Mouse (Mus musculus): ENCODE measurements around the gene Nuak2. TPM values are rescaled to one million over a fixed set of nuclear protein-coding genes. Genes with fewer than 3 reads are reported as not detected.
A peak's percentile ranks its signal among the peaks of the same experiment; 100 is the strongest.

Gene Nuak2
- polyA plus RNA-seq, 1 experiment from 2014 or later = 2.3 TPM

DNA sequence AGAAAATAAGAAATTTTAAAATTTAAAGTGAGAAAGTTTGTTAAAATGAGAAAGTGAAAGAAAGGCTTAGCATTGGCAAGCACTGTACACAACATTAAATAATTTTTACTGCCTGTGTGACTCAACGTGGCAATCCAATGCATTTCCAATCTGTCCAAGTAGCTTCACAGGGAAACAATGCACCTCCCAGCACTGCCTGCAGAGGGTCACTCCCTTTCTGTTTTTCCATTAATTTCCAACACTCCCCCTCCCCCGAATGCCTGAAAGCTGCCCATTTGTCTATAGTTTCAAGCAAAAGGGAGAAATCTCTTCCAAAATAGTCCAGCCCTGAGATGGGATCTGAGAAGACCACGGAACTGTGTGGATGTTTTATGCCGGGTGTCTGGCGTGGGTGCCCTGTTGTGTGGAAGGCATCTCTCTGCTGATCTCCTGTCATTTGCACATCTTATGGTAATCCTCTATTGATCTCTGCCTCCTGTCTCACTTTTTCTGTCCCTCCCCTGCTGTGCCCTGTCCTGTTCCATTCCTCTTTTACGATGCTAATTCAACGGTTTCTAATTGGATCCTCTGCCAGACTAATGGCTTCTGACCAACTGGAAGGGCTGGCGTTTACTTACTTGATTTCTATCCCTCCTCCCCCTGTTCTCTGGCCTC lies 34.3 kb upstream of the Nuak2 start:
- Histone ChIP-seq H3K4me1 (ENCODE audit: control insufficient read depth, insufficient read depth, low read length) (no peaks in the 10 kb centered on the region), H3K9ac (ENCODE audit: low read depth, low read length) (no peak overlapping the region), H3K9me3 (ENCODE audit: control insufficient read depth, low read length) (no peaks in the 10 kb centered on the region), H3K4me3 (ENCODE audit: low read length) (no peak overlapping the region), H3K4me2 (replicated peaks; ENCODE audit: low read depth, low read length) (no peak overlapping the region; the same call in 1 of the 2 replicates), H3K36me3 (ENCODE audit: control insufficient read depth, insufficient read depth, low read length) (no peaks in the 10 kb centered on the region), H3K27ac (ENCODE audit: low read depth, low read length) (no peak overlapping the region), H3K27me3 (ENCODE audit: control insufficient read depth, insufficient read depth, low read length) (no peaks in the 10 kb centered on the region)
- 10% methylated on average over 8 of the region's 8 CpGs for WGBS
- ATAC-seq (ENCODE audit: low FRiP score, low TSS enrichment) = no peak

DNA sequence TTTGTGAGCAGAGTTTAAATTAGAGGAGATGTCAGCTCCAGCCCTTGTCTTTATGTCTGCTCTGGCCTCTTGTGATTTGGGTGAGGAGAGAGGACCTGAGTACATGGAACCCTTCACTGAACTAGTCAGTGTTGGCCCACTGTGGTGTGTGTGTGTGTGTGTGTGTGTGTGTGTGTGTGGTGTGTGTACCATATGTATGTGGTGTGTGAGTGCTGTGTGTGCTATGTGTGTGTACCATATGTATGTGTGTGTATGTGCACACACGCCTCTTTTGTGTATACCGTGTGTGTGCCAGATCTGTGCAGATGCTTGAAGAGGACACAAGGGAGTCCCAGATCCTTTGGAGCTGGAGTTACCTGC lies 33.8 kb upstream of the Nuak2 start:
- no peak for ATAC-seq (ENCODE audit: low FRiP score, low TSS enrichment)
- Histone ChIP-seq H3K4me2 (replicated peaks; ENCODE audit: low read depth, low read length) (no peak overlapping the region), H3K9ac (ENCODE audit: low read depth, low read length) (no peak overlapping the region), H3K27ac (ENCODE audit: low read depth, low read length) (no peak overlapping the region), H3K36me3 (ENCODE audit: control insufficient read depth, insufficient read depth, low read length) (no peaks in the 10 kb centered on the region), H3K9me3 (ENCODE audit: control insufficient read depth, low read length) (no peaks in the 10 kb centered on the region), H3K27me3 (ENCODE audit: control insufficient read depth, insufficient read depth, low read length) (no peaks in the 10 kb centered on the region), H3K4me1 (ENCODE audit: control insufficient read depth, insufficient read depth, low read length) (no peaks in the 10 kb centered on the region), H3K4me3 (ENCODE audit: low read length) (no peak overlapping the region)
- WGBS = 95% methylated on average over 2 of the region's 2 CpGs

GRCm38 (mm10) chr1:132283018-132283417 lies 32.9 kb upstream of the Nuak2 start:
- Histone ChIP-seq H3K9ac (ENCODE audit: low read depth, low read length) (no peak overlapping the region), H3K9me3 (ENCODE audit: control insufficient read depth, low read length) (no peaks in the 10 kb centered on the region), H3K4me1 (ENCODE audit: control insufficient read depth, insufficient read depth, low read length) (peaks cover 6% of the 10 kb centered on the region; the same call in 1 of the 2 replicates), H3K36me3 (ENCODE audit: control insufficient read depth, insufficient read depth, low read length) (no peaks in the 10 kb centered on the region), H3K27ac (ENCODE audit: low read depth, low read length) (no peak overlapping the region), H3K4me3 (ENCODE audit: low read length) (no peak overlapping the region), H3K4me2 (replicated peaks; ENCODE audit: low read depth, low read length) (no peak overlapping the region), H3K27me3 (ENCODE audit: control insufficient read depth, insufficient read depth, low read length) (no peaks in the 10 kb centered on the region)
- no peak for ATAC-seq (ENCODE audit: low FRiP score, low TSS enrichment)
- WGBS = 77% methylated on average over 13 of the region's 13 CpGs

- Histone ChIP-seq H3K4me1 (ENCODE audit: control insufficient read depth, insufficient read depth, low read length) (peaks cover 14% of the 10 kb centered on the region; the same call in 1 of the 2 replicates), H3K36me3 (ENCODE audit: control insufficient read depth, insufficient read depth, low read length) (no peaks in the 10 kb centered on the region), H3K4me2 (replicated peaks; ENCODE audit: low read depth, low read length) (no peak overlapping the region), H3K4me3 (ENCODE audit: low read length) (no peak overlapping the region), H3K9ac (ENCODE audit: low read depth, low read length) (no peak overlapping the region), H3K9me3 (ENCODE audit: control insufficient read depth, low read length) (no peaks in the 10 kb centered on the region), H3K27ac (ENCODE audit: low read depth, low read length) (no peak overlapping the region), H3K27me3 (ENCODE audit: control insufficient read depth, insufficient read depth, low read length) (no peaks in the 10 kb centered on the region)
- WGBS = 82% methylated on average over 1 of the region's 1 CpGs
- ATAC-seq (ENCODE audit: low FRiP score, low TSS enrichment) = no peak
Measured at GRCm38 (mm10) chr1:132286735-132287134, 29.2 kb upstream of the Nuak2 start.

GRCm38 (mm10) chr1:132287445-132287844 lies 28.5 kb upstream of the Nuak2 start:
- Histone ChIP-seq H3K4me1 (ENCODE audit: control insufficient read depth, insufficient read depth, low read length) (peaks cover 21% of the 10 kb centered on the region), H3K36me3 (ENCODE audit: control insufficient read depth, insufficient read depth, low read length) (no peaks in the 10 kb centered on the region), H3K4me3 (ENCODE audit: low read length) (no peak overlapping the region), H3K9ac (ENCODE audit: low read depth, low read length) (no peak overlapping the region), H3K4me2 (replicated peaks; ENCODE audit: low read depth, low read length) (no peak overlapping the region), H3K27ac (ENCODE audit: low read depth, low read length) (no peak overlapping the region), H3K27me3 (ENCODE audit: control insufficient read depth, insufficient read depth, low read length) (no peaks in the 10 kb centered on the region), H3K9me3 (ENCODE audit: control insufficient read depth, low read length) (no peaks in the 10 kb centered on the region)
- WGBS = 56% methylated on average over 2 of the region's 2 CpGs
- no peak for ATAC-seq (ENCODE audit: low FRiP score, low TSS enrichment)

DNA sequence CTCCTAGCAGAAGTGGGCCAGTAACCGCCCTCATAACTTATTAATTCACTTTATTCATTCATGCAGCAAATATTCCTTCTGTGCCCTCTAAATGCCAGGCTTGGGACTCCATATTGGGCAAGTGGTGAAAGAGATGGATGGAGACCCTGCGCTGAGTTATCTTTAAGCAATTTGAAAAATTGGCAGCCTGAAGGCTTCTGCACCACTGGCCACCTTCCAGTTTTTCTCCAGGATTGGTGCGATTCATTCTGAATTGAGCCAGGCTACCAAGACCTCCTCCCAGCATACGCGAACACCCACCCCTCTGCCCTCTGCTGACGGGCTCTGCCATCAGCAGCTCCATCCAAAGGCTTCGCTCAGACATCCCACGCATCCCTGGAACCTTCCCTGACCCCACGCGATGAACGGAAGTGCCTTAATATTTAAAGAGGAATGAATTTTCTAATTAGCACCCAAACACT lies 27.9 kb upstream of the Nuak2 start:
- H3K27ac ChIP-seq (ENCODE audit: low read depth, low read length) = no peak overlapping the region
- no peak for ATAC-seq (ENCODE audit: low FRiP score, low TSS enrichment)
- 23% methylated on average over 11 of the region's 11 CpGs for WGBS
- peaks cover 26% of the 10 kb centered on the region for H3K4me1 ChIP-seq (ENCODE audit: control insufficient read depth, insufficient read depth, low read length)
- no peaks in the 10 kb centered on the region for H3K27me3 ChIP-seq (ENCODE audit: control insufficient read depth, insufficient read depth, low read length)
- H3K4me3 ChIP-seq (ENCODE audit: low read length) = no peak overlapping the region
- H3K36me3 ChIP-seq (ENCODE audit: control insufficient read depth, insufficient read depth, low read length) = no peaks in the 10 kb centered on the region
- no peak overlapping the region for H3K9ac ChIP-seq (ENCODE audit: low read depth, low read length)
- H3K4me2 ChIP-seq (replicated peaks; ENCODE audit: low read depth, low read length) = no peak overlapping the region
- H3K9me3 ChIP-seq (ENCODE audit: control insufficient read depth, low read length) = no peaks in the 10 kb centered on the region

- Histone ChIP-seq H3K4me1 (ENCODE audit: control insufficient read depth, insufficient read depth, low read length) (peaks cover 28% of the 10 kb centered on the region), H3K27me3 (ENCODE audit: control insufficient read depth, insufficient read depth, low read length) (no peaks in the 10 kb centered on the region), H3K4me2 (replicated peaks; ENCODE audit: low read depth, low read length) (no peak overlapping the region), H3K9me3 (ENCODE audit: control insufficient read depth, low read length) (no peaks in the 10 kb centered on the region), H3K9ac (ENCODE audit: low read depth, low read length) (no peak overlapping the region), H3K27ac (ENCODE audit: low read depth, low read length) (no peak overlapping the region), H3K36me3 (ENCODE audit: control insufficient read depth, insufficient read depth, low read length) (no peaks in the 10 kb centered on the region), H3K4me3 (ENCODE audit: low read length) (no peak overlapping the region)
- WGBS = 54% methylated on average over 6 of the region's 6 CpGs
- ATAC-seq (ENCODE audit: low FRiP score, low TSS enrichment) = no peak
Measured at GRCm38 (mm10) chr1:132289965-132290364, 26.0 kb upstream of the Nuak2 start.

DNA sequence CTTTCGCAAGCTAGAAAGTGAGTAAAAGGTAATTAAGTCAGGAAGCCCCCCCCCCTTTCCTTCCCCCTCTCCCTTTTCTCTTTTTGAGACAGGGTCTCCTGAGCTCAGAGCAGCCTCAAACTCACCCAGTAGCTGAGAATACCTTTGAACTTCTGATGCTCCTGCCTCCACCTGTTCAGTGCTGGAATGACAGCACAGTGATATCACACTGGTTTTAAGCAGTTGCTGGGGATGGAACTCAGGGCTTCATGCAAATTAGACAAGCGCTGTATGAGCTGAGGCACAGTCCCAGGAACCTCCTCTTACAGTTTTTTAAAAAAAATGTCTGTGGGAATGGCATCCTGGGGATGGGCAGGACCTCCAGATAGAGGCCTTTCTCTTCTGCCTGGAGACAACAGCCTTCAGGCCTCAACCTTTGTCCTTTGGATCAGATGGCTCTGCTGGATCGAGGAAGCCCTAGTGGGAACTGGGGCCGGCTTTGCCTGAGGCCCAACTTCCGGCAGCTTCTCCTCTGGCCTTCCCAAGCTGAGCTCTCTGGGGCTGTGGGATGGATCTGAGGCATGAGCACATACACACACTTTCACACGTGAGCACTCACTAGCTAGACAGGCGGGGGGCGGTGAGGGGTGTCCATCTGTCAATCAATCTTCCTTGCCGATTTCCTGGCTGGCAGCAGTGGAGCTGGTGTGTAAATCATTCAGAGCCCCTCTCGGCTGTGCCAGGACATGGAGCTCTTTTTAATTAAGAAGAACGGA lies 24.8 kb upstream of the Nuak2 start:
- 26% methylated on average over 11 of the region's 11 CpGs for WGBS
- no peak overlapping the region for H3K4me3 ChIP-seq (ENCODE audit: low read length)
- peak; percentile 26; the same call in 1 of the 2 replicates for ATAC-seq (ENCODE audit: low FRiP score, low TSS enrichment)
- peaks cover 28% of the 10 kb centered on the region for H3K4me1 ChIP-seq (ENCODE audit: control insufficient read depth, insufficient read depth, low read length)
- H3K9me3 ChIP-seq (ENCODE audit: control insufficient read depth, low read length) = no peaks in the 10 kb centered on the region
- no peaks in the 10 kb centered on the region for H3K27me3 ChIP-seq (ENCODE audit: control insufficient read depth, insufficient read depth, low read length)
- peak overlapping the region; percentile 72; the same call in 1 of the 2 replicates for H3K27ac ChIP-seq (ENCODE audit: low read depth, low read length)
- no peaks in the 10 kb centered on the region for H3K36me3 ChIP-seq (ENCODE audit: control insufficient read depth, insufficient read depth, low read length)
- no peak overlapping the region for H3K9ac ChIP-seq (ENCODE audit: low read depth, low read length)
- no peak overlapping the region for H3K4me2 ChIP-seq (replicated peaks; ENCODE audit: low read depth, low read length)

DNA sequence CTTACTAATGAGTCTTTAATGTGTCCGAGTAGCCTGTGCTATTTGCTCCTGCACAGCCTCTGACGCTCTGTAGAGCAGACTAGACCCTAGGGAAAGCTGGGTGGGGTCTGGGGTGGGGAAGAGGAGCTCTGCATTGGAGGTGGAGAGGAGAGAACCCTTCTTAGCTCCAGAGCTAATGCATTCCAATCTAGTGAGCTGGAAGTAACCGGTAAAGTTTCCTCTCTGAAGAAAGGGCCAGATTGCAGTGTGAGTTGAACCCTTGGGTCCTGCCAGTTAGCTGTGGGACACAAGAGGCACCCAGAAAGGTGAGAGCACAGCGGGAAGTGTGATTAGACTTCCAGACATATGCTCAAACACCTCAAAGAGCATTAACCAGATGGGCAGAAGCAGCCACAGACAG lies 24.2 kb upstream of the Nuak2 start:
- H3K27ac ChIP-seq (ENCODE audit: low read depth, low read length) = peak overlapping the region; percentile 72; the same call in 1 of the 2 replicates
- peak; percentile 13; the same call in 1 of the 2 replicates for ATAC-seq (ENCODE audit: low FRiP score, low TSS enrichment)
- H3K4me3 ChIP-seq (ENCODE audit: low read length) = no peak overlapping the region
- H3K9ac ChIP-seq (ENCODE audit: low read depth, low read length) = no peak overlapping the region
- no peak overlapping the region for H3K4me2 ChIP-seq (replicated peaks; ENCODE audit: low read depth, low read length)
- H3K4me1 ChIP-seq (ENCODE audit: control insufficient read depth, insufficient read depth, low read length) = peaks cover 28% of the 10 kb centered on the region
- no peaks in the 10 kb centered on the region for H3K9me3 ChIP-seq (ENCODE audit: control insufficient read depth, low read length)
- no peaks in the 10 kb centered on the region for H3K27me3 ChIP-seq (ENCODE audit: control insufficient read depth, insufficient read depth, low read length)
- H3K36me3 ChIP-seq (ENCODE audit: control insufficient read depth, insufficient read depth, low read length) = no peaks in the 10 kb centered on the region
- WGBS = 18% methylated on average over 4 of the region's 4 CpGs

Data from kidney, embryonic 14.5 days (tissue).